Mouse (Mus musculus) midbrain, embryonic 11.5 days (tissue): Measurements from ENCODE around the gene Myl7. TPM values are rescaled to one million over a fixed set of nuclear protein-coding genes. Genes with fewer than 3 reads are reported as not detected.

Source experiments
- polyA plus RNA-seq: library from polyadenylated mRNA; unstranded; fragments of >200 nt; fragmentation: Nextera tagmentation; extraction: Ambion mirVana; gene quantifications from 2 replicates; pipeline ENCODE4 v1.2.1, GENCODE M21; 2014

Gene Myl7
- polyA plus RNA-seq, 1 experiment from 2014 or later, result 0.92 TPM

Other genes with a start within 250 kb of the Myl7 start
- 161 and 164 TPM in 2 replicates for gene Mrps24, start 183.1 kb downstream of the Myl7 start, polyA plus RNA-seq
- gene Urgcp, start 136.4 kb downstream of the Myl7 start, polyA plus RNA-seq, result 9.9 and 11.7 TPM in 2 replicates
- 136 and 144 TPM in 2 replicates for gene Dbnl, start 110.3 kb downstream of the Myl7 start, polyA plus RNA-seq
- 4.5 and 4.6 TPM in 2 replicates for gene Pgam2, start 95.0 kb downstream of the Myl7 start, polyA plus RNA-seq
- gene Polm, start 60.8 kb downstream of the Myl7 start, polyA plus RNA-seq, result 7.1 and 7.3 TPM in 2 replicates
- 15.0 and 15.8 TPM in 2 replicates for gene Aebp1, start 36.8 kb downstream of the Myl7 start, polyA plus RNA-seq
- gene Pold2, start 20.5 kb downstream of the Myl7 start, polyA plus RNA-seq, result 83.8 and 97.4 TPM in 2 replicates
- 1.5 and 1.8 TPM in 2 replicates for gene Gck, start 51.3 kb upstream of the Myl7 start, polyA plus RNA-seq
- gene Ykt6, start 56.9 kb upstream of the Myl7 start, polyA plus RNA-seq, result 27.2 and 29.4 TPM in 2 replicates
- gene Camk2b, start 167.6 kb upstream of the Myl7 start, polyA plus RNA-seq, result 2.4 and 2.5 TPM in 2 replicates